Mouse (Mus musculus): ENCODE data around the gene Rnf146. TPM values are rescaled to one million over a fixed set of nuclear protein-coding genes. Genes with fewer than 3 reads are reported as not detected.

Gene Rnf146
- polyA plus RNA-seq, 1 experiment from 2014 or later: 57.8 TPM

DNA sequence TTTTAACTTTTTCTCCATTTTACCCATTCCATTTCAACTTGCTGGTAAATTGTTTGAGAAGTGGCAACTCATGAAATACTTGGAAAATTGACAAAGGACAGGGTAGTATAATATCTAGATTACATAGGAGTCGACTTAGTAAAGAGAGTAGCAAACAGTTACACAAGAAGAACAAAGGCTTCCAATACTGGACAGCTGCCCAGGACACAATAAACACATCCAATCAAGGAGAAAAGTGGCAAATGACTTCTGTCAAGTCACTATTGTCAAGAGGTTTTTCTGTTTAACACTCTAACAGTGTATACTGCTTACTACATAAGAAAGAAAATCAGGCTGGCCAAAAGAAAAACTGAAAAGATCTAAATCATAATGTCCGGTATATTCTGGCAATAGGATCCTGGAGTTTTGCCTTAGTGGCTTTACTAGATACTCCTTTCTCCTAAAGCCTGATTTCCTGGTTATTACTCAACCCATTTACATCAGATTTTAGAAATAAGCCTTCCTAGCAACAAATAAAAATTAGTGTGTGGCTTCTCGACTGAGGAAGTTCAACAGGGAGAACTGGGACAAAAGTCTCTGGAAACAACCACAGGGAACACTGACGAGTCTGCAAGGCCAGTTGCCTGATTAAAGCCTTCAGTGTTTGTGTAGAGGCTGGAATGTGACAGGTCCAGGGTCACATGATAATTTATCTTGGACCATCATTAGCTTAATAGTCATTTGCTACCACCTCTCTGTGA, 50.6 kb downstream of the Rnf146 start:
- H3K36me3 ChIP-seq (ENCODE audit: control insufficient read depth, insufficient read depth, low read length): no peaks in the 10 kb centered on the region
- no peaks in the 10 kb centered on the region for H3K9me3 ChIP-seq (ENCODE audit: control insufficient read depth, low read length)
- H3K4me2 ChIP-seq (replicated peaks; ENCODE audit: low read depth, low read length): no peak overlapping the region
- no peak for ATAC-seq (ENCODE audit: low FRiP score)
- H3K4me1 ChIP-seq (replicated peaks; ENCODE audit: control insufficient read depth, insufficient read depth, low read length): no peaks in the 10 kb centered on the region
- H3K4me3 ChIP-seq (ENCODE audit: low read depth, low read length): no peak overlapping the region
- no peak overlapping the region for H3K9ac ChIP-seq (ENCODE audit: low read depth, low read length)
- no peak overlapping the region for H3K27ac ChIP-seq (ENCODE audit: low read depth, low read length)
- H3K27me3 ChIP-seq (ENCODE audit: control insufficient read depth, insufficient read depth, low read length): no peaks in the 10 kb centered on the region
- DNase-seq (ENCODE audit: low spot score): no peak
- 80% methylated on average over 4 of the region's 4 CpGs for WGBS

DNA sequence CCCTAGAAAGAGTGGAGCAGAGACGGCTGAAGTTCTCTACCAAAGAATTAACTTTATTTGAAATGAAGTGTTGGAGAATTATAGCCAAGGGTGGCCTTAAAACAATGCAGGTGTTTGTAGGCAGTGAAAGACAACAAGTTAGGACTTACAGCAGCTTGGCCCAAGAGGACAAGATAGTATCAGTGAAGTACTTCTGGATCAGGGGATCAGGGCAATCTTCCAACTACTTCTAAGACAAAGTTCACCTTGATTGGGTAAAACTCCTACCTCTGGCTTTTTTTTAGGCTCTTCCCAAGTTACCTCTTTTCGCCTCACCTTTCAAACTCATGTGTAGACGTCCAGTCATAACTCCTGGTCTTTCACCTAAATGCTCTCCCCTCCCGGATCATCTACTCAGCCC, 60.0 kb downstream of the Rnf146 start:
- Histone ChIP-seq H3K9me3 (ENCODE audit: control insufficient read depth, low read length) (no peaks in the 10 kb centered on the region), H3K27me3 (ENCODE audit: control insufficient read depth, insufficient read depth, low read length) (no peaks in the 10 kb centered on the region), H3K4me3 (ENCODE audit: low read depth, low read length) (no peak overlapping the region), H3K27ac (ENCODE audit: low read depth, low read length) (no peak overlapping the region), H3K4me1 (replicated peaks; ENCODE audit: control insufficient read depth, insufficient read depth, low read length) (no peaks in the 10 kb centered on the region), H3K4me2 (replicated peaks; ENCODE audit: low read depth, low read length) (no peak overlapping the region), H3K9ac (ENCODE audit: low read depth, low read length) (no peak overlapping the region), H3K36me3 (ENCODE audit: control insufficient read depth, insufficient read depth, low read length) (no peaks in the 10 kb centered on the region)
- no peak for DNase-seq (ENCODE audit: low spot score)
- ATAC-seq (ENCODE audit: low FRiP score): no peak
- 96% methylated on average over 4 of the region's 4 CpGs for WGBS

Other genes starting within 250 kb of the Rnf146 start
- 35.8 and 42.6 TPM in 2 replicates for gene Soga3, start 218.6 kb downstream of the Rnf146 start, polyA plus RNA-seq (2014; fragmentation: Nextera tagmentation; extraction: Ambion mirVana)
- 5.0 and 9.9 TPM in 2 replicates for gene Gm49353, start 163.5 kb downstream of the Rnf146 start, polyA plus RNA-seq (2014; fragmentation: Nextera tagmentation; extraction: Ambion mirVana)
- 10.6 and 11.8 TPM in 2 replicates for gene 9330159F19Rik, start 150.8 kb downstream of the Rnf146 start, polyA plus RNA-seq (2014; fragmentation: Nextera tagmentation; extraction: Ambion mirVana)
- gene Echdc1, start 49.3 kb downstream of the Rnf146 start, polyA plus RNA-seq (2014; fragmentation: Nextera tagmentation; extraction: Ambion mirVana): 27.2 and 28.2 TPM in 2 replicates
- gene Rspo3, start 173.4 kb upstream of the Rnf146 start, polyA plus RNA-seq (2014; fragmentation: Nextera tagmentation; extraction: Ambion mirVana): 10.4 and 11.1 TPM in 2 replicates